8 mouse cellular contexts compared by ENCODE assay signal in genomic region chr4:145286369-145287120, GRCm38 (mm10). TPM values are rescaled to one million over a fixed set of nuclear protein-coding genes. Genes with fewer than 3 reads are reported as not detected.
DNase-seq lines count a peak whose midpoint lies in the region; ATAC-seq and TF ChIP-seq lines count a peak whose summit lies in the region.

No protein-coding gene starts in this region.

- H3K27me3 ChIP-seq in CH12.LX (replicated peaks), result no peaks in the 10 kb centered on the region
- no peaks in the 10 kb centered on the region for H3K27me3 ChIP-seq in forebrain, embryonic 10.5 days (ENCODE audit: poor library complexity, severe bottlenecking)
- no peaks in the 10 kb centered on the region for H3K27me3 ChIP-seq in liver, embryonic 12.5 days (replicated peaks)

- in situ Hi-C loops in CH12.LX (cut with MboI; ENCODE audit: low pct_ligation_motif_present, low pct_unique_long_range_greater_than_20kb, low sequenced_read_pairs), result loop anchor here (25.0 kb wide), 1 partner anchor 399 kb away; the partner anchor contains the start of gene Dhrs3

- 53% methylated on average over 4 of the region's 4 CpGs for WGBS in forebrain, embryonic 10.5 days
- 32% methylated on average over 4 of the region's 4 CpGs for WGBS in liver, embryonic 12.5 days (ENCODE audit: insufficient replicate concordance)

- peak; percentile 83 to 96 for TF ChIP-seq CTCF in CH12.LX (conservative IDR thresholded peaks at IDR 0.05 in 1 of 2, IDR thresholded peaks at IDR 0.05 in 1 of 2; ENCODE audit: low read depth in 2 of 2, low read length in 2 of 2)

- H3K36me3 ChIP-seq in CH12.LX (replicated peaks in 1 of 2; ENCODE audit: control insufficient read depth in 1 of 2, insufficient read depth in 1 of 2, low read length in 1 of 2), result peaks cover 18 to 47% of the 10 kb centered on the region in 2 experiments
- no peaks in the 10 kb centered on the region for H3K36me3 ChIP-seq in forebrain, embryonic 10.5 days (replicated peaks)
- H3K36me3 ChIP-seq in liver, embryonic 12.5 days, result no peaks in the 10 kb centered on the region

- peak; percentile 33; the same call in 1 of the 2 replicates for ATAC-seq in liver, embryonic 12.5 days

- H3K4me1 ChIP-seq in CH12.LX (ENCODE audit: control insufficient read depth in 1 of 2, insufficient read depth in 2 of 2), result peaks cover 10 to 11% of the 10 kb centered on the region in 2 experiments
- H3K4me1 ChIP-seq in forebrain, embryonic 10.5 days, result no peaks in the 10 kb centered on the region
- H3K4me1 ChIP-seq in liver, embryonic 12.5 days, result no peaks in the 10 kb centered on the region

- peak; percentile 97 for TF ChIP-seq RAD21 in CH12.LX (IDR thresholded peaks at IDR 0.05; ENCODE audit: low read depth, low read length)

- no peaks in the 10 kb centered on the region for H3K79me2 ChIP-seq in CH12.LX (replicated peaks; ENCODE audit: control insufficient read depth, extremely low read depth, insufficient read depth, poor library complexity, severe bottlenecking)

- H3K4me3 ChIP-seq in CH12.LX (replicated peaks in 1 of 3; ENCODE audit: low read depth in 2 of 3, low read length in 2 of 3, poor library complexity in 1 of 3), result no peak overlapping the region
- H3K4me3 ChIP-seq in forebrain, embryonic 10.5 days, result no peak overlapping the region
- no peak overlapping the region for H3K4me3 ChIP-seq in liver, embryonic 12.5 days

- dilution Hi-C loops in CH12.LX (cut with MboI; ENCODE audit: extremely low pct_ligation_motif_present, extremely low pct_unique_long_range_greater_than_20kb, low sequenced_read_pairs), result no loop called here

- TF ChIP-seq POLR2A in CH12.LX (IDR thresholded peaks at IDR 0.05; ENCODE audit: low read depth, low read length), result no peak

- H3K9me3 ChIP-seq in CH12.LX (replicated peaks; ENCODE audit: low read length), result no peaks in the 10 kb centered on the region
- H3K9me3 ChIP-seq in forebrain, embryonic 10.5 days, result no peaks in the 10 kb centered on the region
- no peaks in the 10 kb centered on the region for H3K9me3 ChIP-seq in liver, embryonic 12.5 days (replicated peaks)

- H3K4me2 ChIP-seq in CH12.LX (ENCODE audit: insufficient read depth, low read depth, poor library complexity, severe bottlenecking), result no peak overlapping the region
- no peak overlapping the region for H3K4me2 ChIP-seq in liver, embryonic 12.5 days

- no peak overlapping the region for H3K27ac ChIP-seq in CH12.LX (ENCODE audit: insufficient read depth, low read depth)
- H3K27ac ChIP-seq in forebrain, embryonic 10.5 days, result no peak overlapping the region
- H3K27ac ChIP-seq in liver, embryonic 12.5 days, result no peak overlapping the region

- H3K9ac ChIP-seq in CH12.LX (ENCODE audit: insufficient read depth, low read depth), result no peak overlapping the region
- H3K9ac ChIP-seq in liver, embryonic 12.5 days, result no peak overlapping the region

- no peak for TF ChIP-seq EP300 in CH12.LX (IDR thresholded peaks at IDR 0.05; ENCODE audit: low read length)

- DNase-seq in CH12.LX (ENCODE audit: extremely low read depth), result peak; percentile 84
- DNase-seq in adrenal gland, postnatal 25 days, result peak; percentile 44
- DNase-seq in forebrain, embryonic 10.5 days (ENCODE audit: extremely low spot score, low spot score), result peak; percentile 53
- DNase-seq in heart, postnatal 14 days, result peak; percentile 70 to 85
- DNase-seq in kidney, postnatal 25 days, result peak; percentile 40 to 87
- DNase-seq in natural killer cell, adult 2 months (ENCODE audit: low spot score in 2 of 2), result peak; percentile 62 to 75
- peak; percentile 48 for DNase-seq in telencephalon, adult 2 months (ENCODE audit: low read depth, low spot score)

- intact Hi-C loops in heart, postnatal 14 days (cut with DNase I), result loop anchor here (1.0 to 2.0 kb wide), 2 partner anchors 72 to 130 kb away; no protein-coding TSS in a partner anchor

TF ChIP-seq in CH12.LX, 34 proteins besides CTCF, POLR2A, EP300 and RAD21:
- TF ChIP-seq SMC3 (IDR thresholded peaks at IDR 0.05; ENCODE audit: low read depth, low read length) (peak; percentile 98), MYC (IDR thresholded peaks at IDR 0.05; ENCODE audit: low read depth, low read length) (0 out of 2 replicates have a peak, but pooled peaks have one; percentile 36), MAZ (IDR thresholded peaks at IDR 0.05; ENCODE audit: low read depth, low read length) (no peak), MXI1 (IDR thresholded peaks at IDR 0.05; ENCODE audit: low read depth, low read length) (no peak), IRF4 (IDR thresholded peaks at IDR 0.05; ENCODE audit: low read depth, low read length) (peak; percentile 7; the same call in 1 of the 2 replicates), ZC3H11A (IDR thresholded peaks at IDR 0.05; ENCODE audit: low read depth, low read length) (peak; percentile 83), KAT2A (IDR thresholded peaks at IDR 0.05; ENCODE audit: insufficient replicate concordance, low read length) (no peak), E2F4 (IDR thresholded peaks at IDR 0.05; ENCODE audit: insufficient replicate concordance, low read depth, low read length) (no peak)

RNA-seq across cellular contexts. Expression of gene Tnfrsf8, which starts 28.4 kb away (rescaled TPM):
- 23.2 and 31.0 TPM in 2 replicates for total RNA-seq in CH12.LX (2012; rRNA removed)
- 18.9 and 24.7 TPM in 2 replicates for total RNA-seq in CH12.LX (2014; rRNA removed)
- polyA plus RNA-seq in CH12.LX (2012; ENCODE audit: insufficient read length, low read depth), result 11.5 and 12.7 TPM in 2 replicates
- total RNA-seq in adrenal gland, postnatal 25 days (2021), result 0.29 and 0.43 TPM in 2 replicates
- 0.05 TPM in 1 of 2 replicates, not detected in the other for polyA plus RNA-seq in forebrain, embryonic 10.5 days (2016; fragmentation: Nextera tagmentation; extraction: Ambion mirVana)
- total RNA-seq in heart, postnatal 14 days (2021), result under 1 TPM; 0.17 to 0.19 TPM
- polyA plus RNA-seq in liver, embryonic 12.5 days (2016; fragmentation: Nextera tagmentation; extraction: Ambion mirVana), result not detected in 2 replicates

RNA-seq across cellular contexts. Expression of gene Tnfrsf1b, which starts 39.9 kb away (rescaled TPM):
- total RNA-seq in CH12.LX (2012; rRNA removed) (14.9 and 16.7 TPM in 2 replicates), CH12.LX (2014; rRNA removed) (10.7 and 11.4 TPM in 2 replicates)
- polyA plus RNA-seq in CH12.LX (2012; ENCODE audit: insufficient read length, low read depth), result 18.8 and 21.6 TPM in 2 replicates
- 4.9 and 7.2 TPM in 2 replicates for total RNA-seq in adrenal gland, postnatal 25 days (2021)
- polyA plus RNA-seq in forebrain, embryonic 10.5 days (2016; fragmentation: Nextera tagmentation; extraction: Ambion mirVana), result 2.1 and 2.5 TPM in 2 replicates
- total RNA-seq in heart, postnatal 14 days (2021), result 1 to 10 TPM; 5.5 to 6.3 TPM
- polyA plus RNA-seq in liver, embryonic 12.5 days (2016; fragmentation: Nextera tagmentation; extraction: Ambion mirVana), result 4.9 TPM in 2 replicates

Comparison
In these comparisons a context has a peak if more than half of its experiments do, and no peak if none do; other contexts are left out.
1. RNA of gene Tnfrsf8, which starts 28.4 kb away (total RNA-seq): 18.9 to 31.0 TPM in CH12.LX; 0.29 to 0.43 TPM in adrenal gland, postnatal 25 days and 0.17 to 0.19 TPM in heart, postnatal 14 days; every median in the first group is over 10 times any median in the second.
2. Peak in every context shown above with its lines, with median percentiles within 50 percentile points of each other: DNase-seq.